Mouse (Mus musculus): ENCODE measurements around the gene Rpl10a.
A peak's percentile ranks its signal among the peaks of the same experiment; 100 is the strongest.

Rpl10a gene

GRCm38 (mm10) chr17:28328366-28328928 lies at the start of gene Rpl10a:
TSS of gene Rpl10a (plus strand) at chr17:28328471.
- DNase-seq (ENCODE audit: low read depth, low spot score), result peak; percentile 95

- no peak for DNase-seq (ENCODE audit: low read depth, low spot score)
Observed at GRCm38 (mm10) chr17:28279236-28279635, 49.0 kb upstream of the Rpl10a start.

- peak; percentile 39 for DNase-seq (ENCODE audit: low read depth, low spot score)
Observed at GRCm38 (mm10) chr17:28279780-28280422, 48.4 kb upstream of the Rpl10a start.

GRCm38 (mm10) chr17:28280423-28280800 lies 47.9 kb upstream of the Rpl10a start:
- DNase-seq (ENCODE audit: low read depth, low spot score), result peak; percentile 50

- DNase-seq (ENCODE audit: low read depth, low spot score), result no peak
Observed at GRCm38 (mm10) chr17:28280831-28281377, 47.4 kb upstream of the Rpl10a start.

GRCm38 (mm10) chr17:28281866-28282441 lies 46.3 kb upstream of the Rpl10a start:
- no peak for DNase-seq (ENCODE audit: low read depth, low spot score)

GRCm38 (mm10) chr17:28283199-28283598 lies 45.1 kb upstream of the Rpl10a start:
- no peak for DNase-seq (ENCODE audit: low read depth, low spot score)

GRCm38 (mm10) chr17:28286133-28286532 lies 42.1 kb upstream of the Rpl10a start:
- no peak for DNase-seq (ENCODE audit: low read depth, low spot score)

- DNase-seq (ENCODE audit: low read depth, low spot score), result no peak
Observed at GRCm38 (mm10) chr17:28286964-28287363, 41.3 kb upstream of the Rpl10a start.

- DNase-seq (ENCODE audit: low read depth, low spot score), result no peak
Observed at GRCm38 (mm10) chr17:28287578-28287977, 40.7 kb upstream of the Rpl10a start.

- no peak for DNase-seq (ENCODE audit: low read depth, low spot score)
Observed at GRCm38 (mm10) chr17:28287980-28288379, 40.3 kb upstream of the Rpl10a start.

GRCm38 (mm10) chr17:28290262-28290661 lies 38.0 kb upstream of the Rpl10a start:
- peak; percentile 55 for DNase-seq (ENCODE audit: low read depth, low spot score)

- DNase-seq (ENCODE audit: low read depth, low spot score), result no peak
Observed at GRCm38 (mm10) chr17:28290671-28291070, 37.6 kb upstream of the Rpl10a start.

GRCm38 (mm10) chr17:28291346-28291745 lies 36.9 kb upstream of the Rpl10a start:
- no peak for DNase-seq (ENCODE audit: low read depth, low spot score)

- DNase-seq (ENCODE audit: low read depth, low spot score), result no peak
Observed at GRCm38 (mm10) chr17:28293716-28294115, 34.6 kb upstream of the Rpl10a start.

GRCm38 (mm10) chr17:28294449-28295333 lies 33.6 kb upstream of the Rpl10a start:
- no peak for DNase-seq (ENCODE audit: low read depth, low spot score)

GRCm38 (mm10) chr17:28298888-28299287 lies 29.4 kb upstream of the Rpl10a start:
- DNase-seq (ENCODE audit: low read depth, low spot score), result no peak

- no peak for DNase-seq (ENCODE audit: low read depth, low spot score)
Observed at GRCm38 (mm10) chr17:28299669-28300320, 28.5 kb upstream of the Rpl10a start.

- DNase-seq (ENCODE audit: low read depth, low spot score), result no peak
Observed at GRCm38 (mm10) chr17:28300323-28300722, 27.9 kb upstream of the Rpl10a start.

GRCm38 (mm10) chr17:28300850-28301249 lies 27.4 kb upstream of the Rpl10a start:
- no peak for DNase-seq (ENCODE audit: low read depth, low spot score)

GRCm38 (mm10) chr17:28305172-28305571 lies 23.1 kb upstream of the Rpl10a start:
- no peak for DNase-seq (ENCODE audit: low read depth, low spot score)

Data from 3T3-L1 (cell line).